Mouse (Mus musculus): ENCODE measurements around the gene Gm45711. TPM values are rescaled to one million over a fixed set of nuclear protein-coding genes. Genes with fewer than 3 reads are reported as not detected.
"Not testable (repeated sequence)": the region's sequence is repeated elsewhere in the genome, so short reads cannot be mapped to it uniquely, and the experiment has no call there.

Gm45711 gene
- polyA plus RNA-seq, 1 experiment from 2014 or later = not detected

GRCm38 (mm10) chr8:104293081-104293480 is 16.8 kb downstream of the Gm45711 start, which contains the start of gene Cmtm2a:
Gene Cmtm2a, minus strand, starts transcription at chr8:104293181.
- H3K27me3 ChIP-seq (ENCODE audit: insufficient read depth, low read length); H3K4me2 ChIP-seq (replicated peaks; ENCODE audit: low read depth, low read length); H3K27ac ChIP-seq (ENCODE audit: low read length); H3K36me3 ChIP-seq (ENCODE audit: insufficient read depth, low read length); H3K4me1 ChIP-seq (ENCODE audit: insufficient read depth, low read length); ATAC-seq (ENCODE audit: low FRiP score, low TSS enrichment); H3K9me3 ChIP-seq (ENCODE audit: low read length); H3K4me3 ChIP-seq (ENCODE audit: low read length); H3K9ac ChIP-seq (replicated peaks; ENCODE audit: low read length): not testable (repeated sequence)
- 86% methylated on average over 12 of the region's 12 CpGs for WGBS

GRCm38 (mm10) chr8:104268937-104269440 is 40.9 kb downstream of the Gm45711 start:
- no peak overlapping the region for H3K9ac ChIP-seq (replicated peaks; ENCODE audit: low read length)
- no peak overlapping the region for H3K27ac ChIP-seq (ENCODE audit: low read length)
- H3K36me3 ChIP-seq (ENCODE audit: insufficient read depth, low read length) = peaks cover 7% of the 10 kb centered on the region
- no peak overlapping the region for H3K4me2 ChIP-seq (replicated peaks; ENCODE audit: low read depth, low read length)
- 89% methylated on average over 6 of the region's 6 CpGs for WGBS
- no peaks in the 10 kb centered on the region for H3K27me3 ChIP-seq (ENCODE audit: insufficient read depth, low read length)
- no peak overlapping the region for H3K4me3 ChIP-seq (ENCODE audit: low read length)
- no peak for ATAC-seq (ENCODE audit: low FRiP score, low TSS enrichment)
- no peaks in the 10 kb centered on the region for H3K4me1 ChIP-seq (ENCODE audit: insufficient read depth, low read length)
- no peaks in the 10 kb centered on the region for H3K9me3 ChIP-seq (ENCODE audit: low read length)

GRCm38 (mm10) chr8:104268368-104268767 is 41.5 kb downstream of the Gm45711 start:
- Histone ChIP-seq H3K4me1 (ENCODE audit: insufficient read depth, low read length) (no peaks in the 10 kb centered on the region), H3K9me3 (ENCODE audit: low read length) (no peaks in the 10 kb centered on the region), H3K27ac (ENCODE audit: low read length) (no peak overlapping the region), H3K4me2 (replicated peaks; ENCODE audit: low read depth, low read length) (no peak overlapping the region), H3K4me3 (ENCODE audit: low read length) (no peak overlapping the region), H3K27me3 (ENCODE audit: insufficient read depth, low read length) (no peaks in the 10 kb centered on the region), H3K36me3 (ENCODE audit: insufficient read depth, low read length) (peaks cover 13% of the 10 kb centered on the region), H3K9ac (replicated peaks; ENCODE audit: low read length) (no peak overlapping the region)
- no peak for ATAC-seq (ENCODE audit: low FRiP score, low TSS enrichment)

GRCm38 (mm10) chr8:104264271-104264935 is 45.5 kb downstream of the Gm45711 start:
- not testable (repeated sequence) for H3K9ac ChIP-seq (replicated peaks; ENCODE audit: low read length); H3K4me2 ChIP-seq (replicated peaks; ENCODE audit: low read depth, low read length); ATAC-seq (ENCODE audit: low FRiP score, low TSS enrichment); H3K27me3 ChIP-seq (ENCODE audit: insufficient read depth, low read length); H3K4me1 ChIP-seq (ENCODE audit: insufficient read depth, low read length); H3K27ac ChIP-seq (ENCODE audit: low read length); H3K4me3 ChIP-seq (ENCODE audit: low read length); H3K9me3 ChIP-seq (ENCODE audit: low read length)
- peaks cover 19% of the 10 kb centered on the region for H3K36me3 ChIP-seq (ENCODE audit: insufficient read depth, low read length)
- 97% methylated on average over 21 of the region's 22 CpGs for WGBS

- H3K9ac ChIP-seq (replicated peaks; ENCODE audit: low read length); H3K4me2 ChIP-seq (replicated peaks; ENCODE audit: low read depth, low read length); H3K27me3 ChIP-seq (ENCODE audit: insufficient read depth, low read length); H3K9me3 ChIP-seq (ENCODE audit: low read length); ATAC-seq (ENCODE audit: low FRiP score, low TSS enrichment); H3K27ac ChIP-seq (ENCODE audit: low read length); H3K4me3 ChIP-seq (ENCODE audit: low read length); H3K4me1 ChIP-seq (ENCODE audit: insufficient read depth, low read length): not testable (repeated sequence)
- H3K36me3 ChIP-seq (ENCODE audit: insufficient read depth, low read length) = peaks cover 43% of the 10 kb centered on the region
- WGBS = over 99% methylated on average over 5 of the region's 5 CpGs
Measured at GRCm38 (mm10) chr8:104261802-104262201, 48.1 kb downstream of the Gm45711 start.

- ATAC-seq (ENCODE audit: low FRiP score, low TSS enrichment) = no peak
- WGBS = 89% methylated on average over 3 of the region's 3 CpGs
Measured at GRCm38 (mm10) chr8:104253016-104253415, 56.9 kb downstream of the Gm45711 start.

GRCm38 (mm10) chr8:104251461-104251860 is 58.4 kb downstream of the Gm45711 start:
- peak overlapping the region; percentile 83 for H3K4me2 ChIP-seq (replicated peaks; ENCODE audit: low read depth, low read length)
- H3K9me3 ChIP-seq (ENCODE audit: low read length) = no peaks in the 10 kb centered on the region
- WGBS = 0% methylated on average over 7 of the region's 7 CpGs
- H3K4me1 ChIP-seq (ENCODE audit: insufficient read depth, low read length) = peaks cover 21% of the 10 kb centered on the region
- peak overlapping the region; percentile 69 for H3K4me3 ChIP-seq (ENCODE audit: low read length)
- H3K27me3 ChIP-seq (ENCODE audit: insufficient read depth, low read length) = no peaks in the 10 kb centered on the region
- peak overlapping the region; percentile 90; the same call in 1 of the 2 replicates for H3K27ac ChIP-seq (ENCODE audit: low read length)
- H3K9ac ChIP-seq (replicated peaks; ENCODE audit: low read length) = peak overlapping the region; percentile 73
- no peaks in the 10 kb centered on the region for H3K36me3 ChIP-seq (ENCODE audit: insufficient read depth, low read length)
- ATAC-seq (ENCODE audit: low FRiP score, low TSS enrichment) = peak; percentile 28

More at GRCm38 (mm10) chr8:104253016-104253415, 56.9 kb downstream of the Gm45711 start:
- Histone ChIP-seq H3K4me2 (replicated peaks; ENCODE audit: low read depth, low read length) (no peak overlapping the region), H3K36me3 (ENCODE audit: insufficient read depth, low read length) (peaks cover 10% of the 10 kb centered on the region), H3K4me1 (ENCODE audit: insufficient read depth, low read length) (peaks cover 8% of the 10 kb centered on the region; the same call in 1 of the 2 replicates), H3K27me3 (ENCODE audit: insufficient read depth, low read length) (no peaks in the 10 kb centered on the region), H3K27ac (ENCODE audit: low read length) (no peak overlapping the region), H3K4me3 (ENCODE audit: low read length) (no peak overlapping the region), H3K9ac (replicated peaks; ENCODE audit: low read length) (no peak overlapping the region), H3K9me3 (ENCODE audit: low read length) (no peaks in the 10 kb centered on the region)

DNA sequence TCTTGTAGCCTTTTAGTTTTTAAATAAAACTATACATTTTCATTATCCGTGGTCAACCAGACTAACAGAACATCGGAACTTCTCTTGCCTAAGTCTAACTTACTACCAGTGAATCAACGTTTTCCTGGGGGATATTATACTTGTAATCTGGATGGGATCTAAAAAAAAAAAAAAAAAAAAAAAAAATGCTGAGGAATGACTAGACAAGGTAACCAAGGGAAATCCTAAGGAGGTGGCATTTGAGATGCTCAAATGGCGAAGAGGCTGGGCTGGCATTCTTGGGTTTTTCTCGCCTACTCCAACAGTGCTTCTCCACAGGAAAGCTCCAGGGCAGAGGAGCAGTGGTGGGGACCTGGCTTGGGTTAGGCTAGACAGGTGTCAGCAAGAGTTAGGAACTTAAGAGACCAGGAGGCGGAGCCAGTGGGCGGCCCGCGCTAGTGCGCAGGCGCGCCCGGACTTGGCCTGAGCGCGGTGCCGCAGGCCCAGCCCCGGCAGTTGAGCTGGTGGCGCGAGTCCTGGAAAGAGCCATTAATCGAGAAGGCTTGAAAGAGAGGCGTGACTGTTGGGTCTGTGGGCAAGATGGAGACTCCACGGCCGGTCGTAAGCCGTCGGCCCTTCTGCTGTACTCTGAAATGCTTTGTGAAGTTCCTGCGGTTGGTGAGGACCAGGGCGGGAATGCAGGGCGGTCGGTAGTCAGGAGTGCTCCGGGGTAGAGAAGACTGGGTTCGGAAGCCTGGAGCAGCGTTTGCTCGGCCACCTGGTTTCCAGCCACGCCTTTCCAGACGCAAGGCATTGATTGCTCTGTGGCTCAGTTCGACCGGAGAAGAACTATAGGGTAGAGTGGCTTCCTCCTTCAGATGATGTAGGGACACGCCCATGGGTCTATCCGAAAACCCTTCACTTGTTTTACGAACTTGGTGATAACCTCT is 59.2 kb downstream of the Gm45711 start, which contains the start of gene Cklf:
Gene Cklf, plus strand, starts transcription at position 423 of the 929 bp plus-strand sequence.
- Histone ChIP-seq H3K9me3 (ENCODE audit: low read length) (no peaks in the 10 kb centered on the region), H3K36me3 (ENCODE audit: insufficient read depth, low read length) (no peaks in the 10 kb centered on the region), H3K9ac (replicated peaks; ENCODE audit: low read length) (peak within 1 kb of the TSS; percentile 73), H3K4me1 (ENCODE audit: insufficient read depth, low read length) (peaks cover 27% of the 10 kb centered on the region), H3K4me3 (ENCODE audit: low read length) (peak within 1 kb of the TSS; percentile 69), H3K27ac (ENCODE audit: low read length) (peak within 1 kb of the TSS; percentile 90), H3K4me2 (replicated peaks; ENCODE audit: low read depth, low read length) (peak within 1 kb of the TSS; percentile 83), H3K27me3 (ENCODE audit: insufficient read depth, low read length) (no peaks in the 10 kb centered on the region)
- ATAC-seq (ENCODE audit: low FRiP score, low TSS enrichment) = peak; percentile 86
- WGBS = 4% methylated on average over 41 of the region's 41 CpGs

- no peak overlapping the region for H3K4me3 ChIP-seq (ENCODE audit: low read length)
- H3K27me3 ChIP-seq (ENCODE audit: insufficient read depth, low read length) = no peaks in the 10 kb centered on the region
- no peak for ATAC-seq (ENCODE audit: low FRiP score, low TSS enrichment)
- no peak overlapping the region for H3K9ac ChIP-seq (replicated peaks; ENCODE audit: low read length)
- no peaks in the 10 kb centered on the region for H3K36me3 ChIP-seq (ENCODE audit: insufficient read depth, low read length)
- H3K9me3 ChIP-seq (ENCODE audit: low read length) = no peaks in the 10 kb centered on the region
- H3K4me2 ChIP-seq (replicated peaks; ENCODE audit: low read depth, low read length) = no peak overlapping the region
- peaks cover 27% of the 10 kb centered on the region for H3K4me1 ChIP-seq (ENCODE audit: insufficient read depth, low read length)
- 78% methylated on average over 7 of the region's 7 CpGs for WGBS
- H3K27ac ChIP-seq (ENCODE audit: low read length) = no peak overlapping the region
Measured at GRCm38 (mm10) chr8:104249442-104249996, 60.4 kb downstream of the Gm45711 start.
